Mouse (Mus musculus) activated CD4-positive, CD25-positive, alpha-beta regulatory T cell, adult 4 months (primary cell): ENCODE data around the gene Kpna4. TPM values are rescaled to one million over a fixed set of nuclear protein-coding genes. Genes with fewer than 3 reads are reported as not detected.

Source experiments
- polyA plus RNA-seq, 2 experiments: library from polyadenylated mRNA; unstranded; fragments of 100-300 nt; shearing (Covaris generic); gene quantifications; one replicate each; pipeline ENCODE4 v1.2.1; 2017

Kpna4 gene
- polyA plus RNA-seq, 2 experiments from 2014 or later, result 27.2 to 36.5 TPM

Other genes with a start within 250 kb of the Kpna4 start
- gene Ift80, start 122.5 kb downstream of the Kpna4 start, polyA plus RNA-seq, result 100 to 1,000 TPM in 1 of 2 experiments, 10 to 100 TPM in 1; 76.4 to 105 TPM
- 100 to 1,000 TPM; 394 to 401 TPM for gene Smc4, start 122.4 kb downstream of the Kpna4 start, polyA plus RNA-seq
- gene Trim59, start 82.4 kb downstream of the Kpna4 start, polyA plus RNA-seq, result 10 to 100 TPM; 25.9 to 27.4 TPM
- not detected for gene Arl14, start 95.3 kb upstream of the Kpna4 start, polyA plus RNA-seq
- 1 to 10 TPM; 2.9 to 3.2 TPM for gene Ppm1l, start 189.7 kb upstream of the Kpna4 start, polyA plus RNA-seq